Mouse (Mus musculus): ENCODE measurements around the gene Coro1b. TPM values are rescaled to one million over a fixed set of nuclear protein-coding genes. Genes with fewer than 3 reads are reported as not detected.

Coro1b gene
- total RNA-seq, 2 experiments from 2014 or later = 13.9 to 15.3 TPM

Other genes with a start within 250 kb of the Coro1b start
- 1 to 10 TPM; 4.8 to 5.9 TPM for gene Tcirg1, start 241.5 kb upstream of the Coro1b start, total RNA-seq (2021)
- gene Ndufs8, start 235.8 kb upstream of the Coro1b start, total RNA-seq (2021) = 100 to 1,000 TPM; 242 to 273 TPM
- gene Aldh3b1, start 218.8 kb upstream of the Coro1b start, total RNA-seq (2021) = 1 to 10 TPM in 1 of 2 experiments, under 1 TPM in 1; 0.92 to 1.6 TPM
- gene Unc93b1, start 213.4 kb upstream of the Coro1b start, total RNA-seq (2021) = 1 to 10 TPM; 5.1 to 7.7 TPM
- not detected for gene Aldh3b3, start 190.0 kb upstream of the Coro1b start, total RNA-seq (2021)
- gene Aldh3b2, start 176.3 kb upstream of the Coro1b start, total RNA-seq (2021) = under 1 TPM; 0.20 to 0.23 TPM
- gene Acy3, start 162.0 kb upstream of the Coro1b start, total RNA-seq (2021) = 1 to 10 TPM; 2.0 to 3.2 TPM
- not detected for gene Tbx10, start 155.9 kb upstream of the Coro1b start, total RNA-seq (2021)
- gene Nudt8, start 148.0 kb upstream of the Coro1b start, total RNA-seq (2021) = 10 to 100 TPM; 22.5 to 23.0 TPM
- gene Gm49405, start 148.0 kb upstream of the Coro1b start, total RNA-seq (2021) = under 1 TPM; 0.13 to 0.20 TPM
- gene Doc2g, start 145.3 kb upstream of the Coro1b start, total RNA-seq (2021) = under 1 TPM; 0.79 to 0.82 TPM
- 100 to 1,000 TPM; 417 to 445 TPM for gene Ndufv1, start 135.8 kb upstream of the Coro1b start, total RNA-seq (2021)
- 100 to 1,000 TPM; 344 to 368 TPM for gene Gstp1, start 110.6 kb upstream of the Coro1b start, total RNA-seq (2021)
- gene Gstp2, start 102.6 kb upstream of the Coro1b start, total RNA-seq (2021) = 100 to 1,000 TPM; 148 to 162 TPM
- not detected for gene Gstp3, start 89.0 kb upstream of the Coro1b start, total RNA-seq (2021)
- not detected for gene Cabp2, start 67.0 kb upstream of the Coro1b start, total RNA-seq (2021)
- gene Cdk2ap2, start 51.4 kb upstream of the Coro1b start, total RNA-seq (2021) = 10 to 100 TPM; 20.0 to 22.3 TPM
- 1 to 10 TPM; 3.8 to 4.0 TPM for gene Pitpnm1, start 48.6 kb upstream of the Coro1b start, total RNA-seq (2021)
- 10 to 100 TPM; 58.2 to 68.0 TPM for gene Aip, start 22.8 kb upstream of the Coro1b start, total RNA-seq (2021)
- gene Gpr152, start 8.8 kb upstream of the Coro1b start, total RNA-seq (2021) = not detected
- gene Cabp4, start 4.6 kb upstream of the Coro1b start, total RNA-seq (2021) = not detected
- 1 to 10 TPM in 1 of 2 experiments, under 1 TPM in 1; 0.86 to 1.8 TPM for gene Ptprcap, start 5.0 kb downstream of the Coro1b start, total RNA-seq (2021)
- gene Rps6kb2, start 14.7 kb downstream of the Coro1b start, total RNA-seq (2021) = 10 to 100 TPM; 25.2 to 26.8 TPM
- 10 to 100 TPM; 26.0 to 26.2 TPM for gene Carns1, start 26.9 kb downstream of the Coro1b start, total RNA-seq (2021)
- 1 to 10 TPM; 4.7 to 5.6 TPM for gene Tbc1d10c, start 42.7 kb downstream of the Coro1b start, total RNA-seq (2021)
- 100 to 1,000 TPM; 196 to 211 TPM for gene Ppp1ca, start 43.4 kb downstream of the Coro1b start, total RNA-seq (2021)
- gene Rad9a, start 53.0 kb downstream of the Coro1b start, total RNA-seq (2021) = 1 to 10 TPM; 2.3 to 2.9 TPM
- under 1 TPM; 0.52 to 0.61 TPM for gene Clcf1, start 65.6 kb downstream of the Coro1b start, total RNA-seq (2021)
- not detected for gene AC109138.7, start 65.7 kb downstream of the Coro1b start, total RNA-seq (2021)
- 10 to 100 TPM; 16.0 to 21.1 TPM for gene Pold4, start 83.3 kb downstream of the Coro1b start, total RNA-seq (2021)
- gene Ssh3, start 120.6 kb downstream of the Coro1b start, total RNA-seq (2021) = 1 to 10 TPM; 2.4 to 3.0 TPM
- under 1 TPM; 0.23 to 0.27 TPM for gene Ankrd13d, start 134.5 kb downstream of the Coro1b start, total RNA-seq (2021)
- gene Grk2, start 157.6 kb downstream of the Coro1b start, total RNA-seq (2021) = 10 to 100 TPM; 41.5 to 52.0 TPM
- 10 to 100 TPM; 26.5 to 32.2 TPM for gene Kdm2a, start 249.7 kb downstream of the Coro1b start, total RNA-seq (2021)